Mouse (Mus musculus): ENCODE measurements around the gene Gm498. TPM values are rescaled to one million over a fixed set of nuclear protein-coding genes. Genes with fewer than 3 reads are reported as not detected.

Gene Gm498
- polyA plus RNA-seq, 1 experiment from 2014 or later, result not detected

DNA sequence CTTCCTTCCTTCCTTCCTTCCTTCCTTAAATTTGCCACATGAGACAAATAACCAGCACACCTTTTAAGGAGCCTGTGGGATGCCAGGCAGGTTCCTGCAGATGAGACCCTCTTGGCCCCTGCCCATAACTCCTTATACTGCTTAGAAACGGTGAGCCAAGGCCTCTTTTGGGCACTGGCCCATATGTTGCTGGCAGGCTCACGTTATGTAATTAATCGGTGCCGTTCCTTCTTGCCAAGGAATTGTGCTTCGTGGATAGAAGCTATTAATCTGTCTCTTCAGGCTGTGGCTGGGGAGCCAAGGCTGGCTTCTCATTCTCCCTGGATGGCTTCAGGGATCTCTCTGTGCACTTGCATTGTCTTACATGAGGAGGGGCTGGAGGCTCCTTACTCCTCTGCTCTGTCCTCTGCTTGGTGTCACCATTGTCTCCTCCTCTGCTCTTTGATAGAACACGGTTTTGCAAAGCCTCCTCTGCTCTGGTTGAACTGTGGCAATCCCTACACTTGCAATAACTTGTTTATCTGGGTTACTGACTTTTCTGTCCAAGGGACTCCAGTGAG, 77.9 kb downstream of the Gm498 start:
- no peak for ATAC-seq (replicated peaks; ENCODE audit: low FRiP score, low read depth)
- Histone ChIP-seq H3K4me3 (replicated peaks; ENCODE audit: low read depth, low read length) (no peak overlapping the region), H3K9ac (ENCODE audit: low read depth, low read length) (no peak overlapping the region), H3K27ac (no peak overlapping the region), H3K4me1 (replicated peaks; ENCODE audit: insufficient read depth, low read length) (no peaks in the 10 kb centered on the region), H3K4me2 (ENCODE audit: low read length) (no peak overlapping the region), H3K27me3 (ENCODE audit: insufficient read depth, low read length) (no peaks in the 10 kb centered on the region), H3K9me3 (replicated peaks; ENCODE audit: low read length) (no peaks in the 10 kb centered on the region), H3K36me3 (ENCODE audit: insufficient read depth, low read length) (no peaks in the 10 kb centered on the region)
- no peak for DNase-seq (ENCODE audit: low spot score)
- TF ChIP-seq CTCF (IDR thresholded peaks at IDR 0.05; ENCODE audit: low read depth), result no peak
- 55% methylated on average over 6 of the region's 6 CpGs for WGBS

Small RNAs within 50 kb of the gene (microRNA-seq; reads per million reads assigned to microRNA genes)
- gene Mir6404, result not detected

Other genes starting within 250 kb of the Gm498 start
- gene Tnfrsf26, start 238.1 kb upstream of the Gm498 start, polyA plus RNA-seq (2015; fragmentation: Nextera tagmentation; extraction: Ambion mirVana), result 1.1 and 1.2 TPM in 2 replicates
- gene Tnfrsf22, start 217.2 kb upstream of the Gm498 start, polyA plus RNA-seq (2015; fragmentation: Nextera tagmentation; extraction: Ambion mirVana), result 9.6 and 11.1 TPM in 2 replicates
- gene Tnfrsf23, start 181.0 kb upstream of the Gm498 start, polyA plus RNA-seq (2015; fragmentation: Nextera tagmentation; extraction: Ambion mirVana), result 1.9 and 2.2 TPM in 2 replicates
- gene Osbpl5, start 109.9 kb upstream of the Gm498 start, polyA plus RNA-seq (2015; fragmentation: Nextera tagmentation; extraction: Ambion mirVana), result 29.0 and 30.4 TPM in 2 replicates
- gene Mrgprg, start 99.8 kb upstream of the Gm498 start, polyA plus RNA-seq (2015; fragmentation: Nextera tagmentation; extraction: Ambion mirVana), result not detected in 2 replicates
- 1.2 TPM in 2 replicates for gene Mrgpre, start 82.3 kb upstream of the Gm498 start, polyA plus RNA-seq (2015; fragmentation: Nextera tagmentation; extraction: Ambion mirVana)
- gene Nadsyn1, start 44.0 kb upstream of the Gm498 start, polyA plus RNA-seq (2015; fragmentation: Nextera tagmentation; extraction: Ambion mirVana), result 9.4 and 11.1 TPM in 2 replicates
- 28.8 and 30.4 TPM in 2 replicates for gene Dhcr7, start 43.7 kb upstream of the Gm498 start, polyA plus RNA-seq (2015; fragmentation: Nextera tagmentation; extraction: Ambion mirVana)
- 2.6 and 3.0 TPM in 2 replicates for gene Shank2, start 135.1 kb downstream of the Gm498 start, polyA plus RNA-seq (2015; fragmentation: Nextera tagmentation; extraction: Ambion mirVana)